Mouse (Mus musculus) hindbrain, embryonic 16.5 days (tissue): ENCODE results near the gene Magi1. TPM values are rescaled to one million over a fixed set of nuclear protein-coding genes. Genes with fewer than 3 reads are reported as not detected.

Experiments used
- ATAC-seq: fragments of 200-750 bp; cut with Nextera tagmentation; 2 replicates; pipeline ENCODE4 v1.8.0; 2017; ENCODE audit warnings: moderate TSS enrichment, moderate library complexity
- H3K27ac ChIP-seq: fragments of 300-500 bp; sonication (generic); 2 replicates; pipeline ENCODE4 v1.5.1; 2014; ENCODE audit warnings: low read depth, mild to moderate bottlenecking, control low read depth, low read length, moderate library complexity
- H3K27me3 ChIP-seq: fragments of 300-500 bp; sonication (generic); replicated peaks from 2 replicates; pipeline ENCODE4 v1.6.1; 2014; ENCODE audit warnings: low read length; ENCODE audit not compliant: control insufficient read depth, insufficient read depth
- H3K36me3 ChIP-seq: fragments of 300-500 bp; sonication (generic); 2 replicates; pipeline ENCODE4 v1.6.1; 2014; ENCODE audit warnings: mild to moderate bottlenecking, low read length, moderate library complexity, mixed read lengths; ENCODE audit not compliant: control insufficient read depth, insufficient read depth
- H3K4me1 ChIP-seq: fragments of 300-500 bp; sonication (generic); 2 replicates; pipeline ENCODE4 v1.6.1; 2014; ENCODE audit warnings: low read depth, low read length; ENCODE audit not compliant: control insufficient read depth, insufficient read depth
- H3K4me2 ChIP-seq: fragments of 300-500 bp; sonication (generic); 2 replicates; pipeline ENCODE4 v1.6.1; 2014; ENCODE audit warnings: mild to moderate bottlenecking, low read length, control low read depth, moderate library complexity
- H3K4me3 ChIP-seq: fragments of 300-500 bp; sonication (generic); 2 replicates; pipeline ENCODE4 v1.5.1; 2014; ENCODE audit warnings: mild to moderate bottlenecking, low read length, control low read depth, moderate library complexity
- H3K9ac ChIP-seq: fragments of 300-500 bp; sonication (generic); 2 replicates; pipeline ENCODE4 v1.6.1; 2014; ENCODE audit warnings: low read depth, mild to moderate bottlenecking, control low read depth, low read length, moderate library complexity
- H3K9me3 ChIP-seq: fragments of 300-500 bp; sonication (generic); 2 replicates; pipeline ENCODE4 v1.6.1; 2014; ENCODE audit warnings: mild to moderate bottlenecking, low read length, moderate library complexity; ENCODE audit not compliant: control insufficient read depth
- WGBS: fragments of 180-500 bp; shearing (Covaris S2); extraction: QIAGEN DNeasy Blood & Tissue Kit; methylation state at CpG from one replicate; pipeline ENCODE4 v1.1.7; 2014; 5-methylcytosine and 5-hydroxymethylcytosine counted together
- polyA plus RNA-seq: library from polyadenylated mRNA; unstranded; fragments of >200 nt; fragmentation: Nextera tagmentation; extraction: Ambion mirVana; gene quantifications from 2 replicates; pipeline ENCODE4 v1.2.1, GENCODE M21; 2015

The Magi1 gene
- polyA plus RNA-seq, 1 experiment from 2014 or later: 27.7 TPM

DNA sequence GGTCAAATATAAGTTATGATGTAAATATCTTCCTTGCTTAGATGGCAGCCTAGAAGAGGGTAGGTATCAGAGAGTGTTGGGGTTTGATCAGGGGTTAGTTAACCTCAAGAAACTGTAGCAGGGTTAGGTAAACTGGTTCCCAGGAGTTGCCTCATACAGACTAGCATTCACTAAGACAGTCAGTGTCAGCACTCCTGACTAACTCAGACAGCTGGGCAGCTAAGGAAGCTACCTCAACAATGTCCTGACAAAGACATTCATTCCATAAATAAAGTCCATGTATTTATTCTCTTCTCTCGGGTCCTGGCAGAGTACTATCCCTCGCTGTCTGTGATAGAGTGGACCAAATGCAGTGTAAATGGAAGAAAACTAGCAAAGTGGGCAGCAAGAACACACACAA, 45.1 kb downstream of the Magi1 start:
- Histone ChIP-seq H3K4me1 (no peaks in the 10 kb centered on the region), H3K9ac (no peak overlapping the region), H3K27me3 (no peaks in the 10 kb centered on the region), H3K4me3 (no peak overlapping the region), H3K9me3 (no peaks in the 10 kb centered on the region), H3K27ac (no peak overlapping the region), H3K36me3 (no peaks in the 10 kb centered on the region), H3K4me2 (no peak overlapping the region)
- 75% methylated on average over 2 of the region's 2 CpGs for WGBS
- no peak for ATAC-seq

DNA sequence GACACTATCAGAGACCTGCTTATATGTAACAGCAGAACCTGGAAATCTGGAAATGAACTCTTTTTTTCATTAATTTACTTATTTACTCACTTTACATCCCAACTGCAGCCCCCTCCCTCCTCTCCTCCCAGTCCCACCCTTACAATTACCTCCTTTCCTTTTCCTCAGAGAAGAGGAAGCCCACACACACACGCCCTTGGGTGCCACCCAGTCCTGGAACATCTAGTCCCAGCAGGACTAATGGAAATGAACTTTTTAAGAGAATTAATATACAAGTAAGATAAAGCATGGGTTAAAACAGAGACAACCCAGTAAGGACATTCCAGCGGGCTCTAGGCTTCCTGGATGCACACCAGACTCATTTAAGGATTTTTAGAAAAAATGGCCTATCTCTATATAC, 46.8 kb downstream of the Magi1 start:
- no peak overlapping the region for H3K9ac ChIP-seq
- 86% methylated on average over 2 of the region's 2 CpGs for WGBS
- no peak overlapping the region for H3K4me2 ChIP-seq
- H3K27me3 ChIP-seq: no peaks in the 10 kb centered on the region
- no peak for ATAC-seq
- H3K9me3 ChIP-seq: no peaks in the 10 kb centered on the region
- H3K36me3 ChIP-seq: no peaks in the 10 kb centered on the region
- H3K27ac ChIP-seq: no peak overlapping the region
- no peaks in the 10 kb centered on the region for H3K4me1 ChIP-seq
- H3K4me3 ChIP-seq: no peak overlapping the region

DNA sequence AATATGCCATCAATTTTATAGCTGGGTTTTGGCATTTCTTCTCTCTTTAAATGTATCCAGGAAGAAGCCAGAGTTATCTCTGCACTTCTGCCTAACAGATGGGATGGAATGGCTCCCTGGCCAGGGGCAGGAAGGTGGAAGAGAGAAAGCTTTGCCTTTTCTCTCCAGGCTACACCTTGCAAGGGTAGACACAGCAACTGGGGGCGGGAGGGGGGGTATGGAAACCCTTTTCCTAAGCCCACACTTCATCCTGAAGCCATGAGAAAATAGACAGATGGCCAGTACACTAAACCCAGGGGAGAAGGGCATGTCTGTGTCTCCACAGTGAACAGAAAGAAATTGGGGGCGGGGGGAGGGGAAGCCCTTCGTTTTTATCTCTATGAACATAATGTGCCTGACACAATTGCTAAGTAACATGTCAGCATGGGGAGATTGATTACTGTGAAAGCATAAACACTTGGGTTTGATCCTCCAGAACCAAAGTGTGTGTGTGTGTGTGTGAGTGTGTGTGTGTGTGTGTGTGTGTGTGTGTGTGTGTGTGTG, 51.4 kb downstream of the Magi1 start:
- ATAC-seq: 0 out of 2 replicates have a peak, but pooled peaks have one; percentile 52
- Histone ChIP-seq H3K4me2 (no peak overlapping the region), H3K27me3 (no peaks in the 10 kb centered on the region), H3K4me3 (no peak overlapping the region), H3K36me3 (no peaks in the 10 kb centered on the region), H3K27ac (no peak overlapping the region), H3K4me1 (peaks cover 3% of the 10 kb centered on the region), H3K9me3 (no peaks in the 10 kb centered on the region), H3K9ac (no peak overlapping the region)
- WGBS: 66% methylated on average over 3 of the region's 3 CpGs

DNA sequence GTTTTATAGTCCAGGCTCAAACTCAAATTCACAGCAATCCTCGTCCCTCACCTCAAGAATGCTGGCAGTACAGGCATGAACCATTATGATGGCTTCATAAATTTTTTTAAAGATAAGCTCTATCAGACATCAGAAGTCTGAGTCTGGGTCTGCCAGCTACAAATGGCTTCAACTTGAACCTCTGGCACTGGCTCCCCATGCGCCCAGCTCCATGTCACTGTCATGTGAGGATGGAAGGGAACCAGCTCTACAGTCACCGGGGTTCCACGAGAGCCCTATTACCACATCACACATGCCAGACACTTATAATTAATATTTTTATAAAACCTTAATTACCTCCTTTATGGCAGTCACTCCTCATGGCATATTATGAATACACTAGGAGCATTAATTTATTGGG, 51.9 kb downstream of the Magi1 start:
- Histone ChIP-seq H3K9ac (no peak overlapping the region), H3K9me3 (no peaks in the 10 kb centered on the region), H3K36me3 (no peaks in the 10 kb centered on the region), H3K4me1 (peaks cover 3% of the 10 kb centered on the region), H3K27me3 (no peaks in the 10 kb centered on the region), H3K4me3 (no peak overlapping the region), H3K27ac (no peak overlapping the region), H3K4me2 (no peak overlapping the region)
- WGBS: 52% methylated on average over 4 of the region's 4 CpGs
- ATAC-seq: no peak

DNA sequence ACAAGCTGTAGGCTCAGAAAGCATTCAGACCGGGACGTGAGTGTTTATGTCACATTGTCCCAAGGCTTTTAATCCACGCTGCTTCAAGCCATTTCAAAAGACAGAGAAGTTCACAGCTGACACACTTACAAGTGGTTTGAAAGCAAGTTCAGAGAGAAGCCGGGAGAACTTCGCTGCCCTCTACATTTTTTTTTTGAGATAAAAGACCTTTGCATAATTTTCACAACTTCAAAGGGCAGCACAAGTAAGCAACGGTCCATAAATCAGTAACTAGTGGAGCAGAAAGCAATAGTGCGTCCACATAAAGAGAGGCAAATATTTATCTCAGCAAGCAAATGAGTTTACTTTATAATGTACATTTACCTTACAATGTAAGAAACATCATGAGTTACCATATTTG, 52.4 kb downstream of the Magi1 start:
- Histone ChIP-seq H3K4me2 (no peak overlapping the region), H3K4me3 (no peak overlapping the region), H3K36me3 (no peaks in the 10 kb centered on the region), H3K27me3 (no peaks in the 10 kb centered on the region), H3K4me1 (peaks cover 3% of the 10 kb centered on the region), H3K9ac (no peak overlapping the region), H3K9me3 (no peaks in the 10 kb centered on the region), H3K27ac (no peak overlapping the region)
- ATAC-seq: no peak
- WGBS: 19% methylated on average over 7 of the region's 7 CpGs

DNA sequence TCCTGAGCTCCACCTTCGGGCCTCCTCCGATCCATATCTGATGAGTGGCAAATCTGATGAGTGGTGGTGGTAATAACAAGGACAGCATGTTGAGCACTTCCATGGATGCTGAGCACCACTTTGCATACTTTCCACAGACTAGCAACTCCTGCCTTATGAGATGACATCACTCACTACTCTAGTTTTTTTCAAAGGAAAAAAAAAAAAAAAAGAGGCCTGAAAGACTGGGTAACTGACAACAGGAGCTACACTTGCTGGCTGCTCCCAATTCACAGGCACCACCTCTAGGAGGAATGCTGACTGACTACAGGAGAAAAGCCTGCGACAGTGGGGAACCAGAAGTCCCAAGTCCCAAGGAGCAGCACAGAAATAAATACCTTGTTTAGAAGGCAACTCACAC, 52.8 kb downstream of the Magi1 start:
- H3K4me2 ChIP-seq: no peak overlapping the region
- 65% methylated on average over 3 of the region's 3 CpGs for WGBS
- no peak for ATAC-seq

DNA sequence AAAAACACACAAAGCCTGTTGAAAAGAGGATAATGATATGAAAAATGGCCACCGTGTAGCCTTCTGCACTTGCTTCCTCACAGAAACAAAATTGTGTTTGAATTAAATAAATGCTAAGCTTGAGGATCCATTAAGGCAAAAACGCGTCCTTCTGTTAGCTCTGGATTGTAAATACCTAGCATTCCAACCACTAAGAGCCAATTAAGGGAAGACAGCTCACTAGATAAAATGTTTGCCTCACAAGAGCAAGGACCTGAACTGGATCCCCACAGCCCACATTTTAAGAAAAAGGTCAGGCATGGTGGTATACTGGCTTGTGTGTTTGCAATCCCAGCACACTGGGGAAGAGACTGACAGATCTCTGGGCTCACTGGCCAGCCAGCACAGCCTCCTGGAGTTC, 53.6 kb downstream of the Magi1 start:
- Histone ChIP-seq H3K4me1 (peaks cover 3% of the 10 kb centered on the region), H3K36me3 (no peaks in the 10 kb centered on the region), H3K27ac (no peak overlapping the region), H3K4me3 (no peak overlapping the region), H3K9me3 (no peaks in the 10 kb centered on the region), H3K4me2 (no peak overlapping the region), H3K27me3 (no peaks in the 10 kb centered on the region), H3K9ac (no peak overlapping the region)
- 83% methylated on average over 3 of the region's 3 CpGs for WGBS
- ATAC-seq: no peak

More for the DNA sequence above, 52.8 kb downstream of the Magi1 start:
- Histone ChIP-seq H3K36me3 (no peaks in the 10 kb centered on the region), H3K27ac (no peak overlapping the region), H3K9me3 (no peaks in the 10 kb centered on the region), H3K4me1 (peaks cover 3% of the 10 kb centered on the region), H3K9ac (no peak overlapping the region), H3K4me3 (no peak overlapping the region), H3K27me3 (no peaks in the 10 kb centered on the region)

DNA sequence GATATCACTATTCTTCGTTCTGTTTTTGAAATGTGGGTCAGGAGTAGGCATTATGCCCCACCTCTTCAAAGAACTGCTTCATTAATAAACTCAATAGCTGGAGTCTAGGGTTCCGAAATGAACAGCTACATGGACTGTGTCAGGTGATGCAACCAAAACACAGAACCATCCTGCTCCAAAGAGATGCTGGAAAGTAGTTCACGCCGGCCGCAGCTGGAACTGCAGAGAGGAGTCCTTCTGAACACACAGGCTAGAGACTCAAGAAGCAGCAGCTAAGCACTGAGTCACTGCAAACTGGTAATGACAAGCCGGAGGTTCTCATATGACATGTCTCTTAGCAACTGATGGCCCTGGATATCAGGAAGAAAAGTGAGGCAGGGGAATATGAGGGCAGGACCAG, 57.5 kb downstream of the Magi1 start:
- ATAC-seq: no peak
- Histone ChIP-seq H3K27me3 (no peaks in the 10 kb centered on the region), H3K27ac (no peak overlapping the region), H3K4me2 (no peak overlapping the region), H3K4me3 (no peak overlapping the region), H3K9ac (no peak overlapping the region), H3K36me3 (no peaks in the 10 kb centered on the region), H3K9me3 (no peaks in the 10 kb centered on the region), H3K4me1 (peaks cover 2% of the 10 kb centered on the region)
- WGBS: 82% methylated on average over 6 of the region's 6 CpGs

DNA sequence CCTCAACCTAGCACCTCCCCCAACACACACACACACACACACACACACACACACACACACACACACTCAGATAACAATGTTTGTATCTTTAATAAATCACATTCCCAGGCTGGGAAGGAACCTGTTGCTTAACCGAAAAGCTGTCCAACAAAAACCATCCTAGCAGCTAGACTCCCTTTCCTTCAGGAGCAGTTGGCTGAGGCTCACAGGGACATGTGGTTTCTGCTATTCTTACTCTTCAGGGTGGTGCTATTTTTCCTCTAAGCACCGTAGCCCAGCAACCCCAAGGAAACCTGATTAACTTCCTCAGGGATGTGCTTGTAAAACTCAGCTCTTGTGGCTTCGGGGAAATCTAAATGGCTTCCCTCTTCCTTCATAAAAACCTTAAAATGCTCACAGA, 57.9 kb downstream of the Magi1 start:
- Histone ChIP-seq H3K27me3 (no peaks in the 10 kb centered on the region), H3K4me1 (no peaks in the 10 kb centered on the region), H3K36me3 (no peaks in the 10 kb centered on the region), H3K4me2 (no peak overlapping the region), H3K9ac (no peak overlapping the region), H3K4me3 (no peak overlapping the region), H3K27ac (no peak overlapping the region), H3K9me3 (no peaks in the 10 kb centered on the region)
- WGBS: 57% methylated on average over 3 of the region's 3 CpGs
- ATAC-seq: no peak

DNA sequence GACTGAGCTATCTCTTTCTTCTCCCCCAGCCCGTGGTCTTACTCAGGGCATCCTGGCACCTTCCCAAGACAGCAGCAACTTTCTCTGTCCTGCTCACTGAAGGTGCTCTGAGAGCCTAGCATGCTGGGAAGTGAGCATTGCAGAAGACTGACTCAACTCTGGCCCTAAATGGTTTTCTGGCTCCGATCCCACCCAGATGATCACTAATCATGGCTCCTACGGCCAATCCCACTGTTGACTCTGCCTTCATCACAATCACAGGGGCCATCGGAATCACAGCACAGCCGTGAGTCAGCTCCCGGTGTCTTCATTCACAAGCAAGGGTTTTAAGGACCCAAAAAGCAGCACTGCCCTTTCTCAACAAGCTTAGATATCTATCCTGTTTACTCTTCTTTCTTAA, 58.6 kb downstream of the Magi1 start:
- Histone ChIP-seq H3K4me2 (no peak overlapping the region), H3K27ac (no peak overlapping the region), H3K9me3 (no peaks in the 10 kb centered on the region), H3K36me3 (no peaks in the 10 kb centered on the region), H3K27me3 (no peaks in the 10 kb centered on the region), H3K4me3 (no peak overlapping the region), H3K4me1 (no peaks in the 10 kb centered on the region), H3K9ac (no peak overlapping the region)
- ATAC-seq: no peak
- 69% methylated on average over 6 of the region's 6 CpGs for WGBS
